Mouse (Mus musculus) 3134 (cell line): ENCODE results near the gene Foxc1.

ENCODE experiments used
- DNase-seq: peaks from one replicate; pipeline ENCODE4 v3.0.0-alpha.2; 2011; ENCODE audit warnings: low spot score; ENCODE audit not compliant: insufficient read length; ENCODE audit errors: extremely low read depth

The Foxc1 gene

DNA sequence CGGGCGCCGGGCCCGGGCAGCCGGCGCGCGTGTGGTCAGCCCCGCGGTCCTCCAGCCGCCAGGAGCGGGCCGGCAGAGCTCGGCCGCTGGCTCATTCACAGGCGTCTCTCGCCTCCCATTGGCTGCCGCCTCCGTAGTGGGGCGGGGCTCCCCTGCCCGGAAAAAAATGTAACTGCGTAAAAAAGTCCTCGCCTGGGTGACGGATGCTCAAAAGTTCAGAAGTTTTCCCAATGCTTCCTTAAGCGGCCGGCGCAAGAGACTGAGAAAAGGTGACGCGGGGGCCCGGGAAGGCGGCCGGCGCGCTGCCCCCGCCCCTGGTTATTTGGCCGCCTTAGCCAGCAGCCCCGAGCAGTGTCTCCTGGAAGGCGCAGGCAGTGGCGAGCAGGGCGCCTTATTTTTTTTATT is at the start of gene Foxc1:
Gene Foxc1, plus strand, starts transcription at position 206 of the 405 bp plus-strand sequence.
- DNase-seq = peak; percentile 96

GRCm38 (mm10) chr13:31760411-31760810 is 46.0 kb upstream of the Foxc1 start:
- no peak for DNase-seq

GRCm38 (mm10) chr13:31761057-31761456 is 45.4 kb upstream of the Foxc1 start:
- DNase-seq = no peak

GRCm38 (mm10) chr13:31764419-31764818 is 42.0 kb upstream of the Foxc1 start:
- no peak for DNase-seq

- no peak for DNase-seq
Measured at GRCm38 (mm10) chr13:31765564-31765963, 40.9 kb upstream of the Foxc1 start.

- no peak for DNase-seq
Measured at GRCm38 (mm10) chr13:31772882-31773281, 33.6 kb upstream of the Foxc1 start.

GRCm38 (mm10) chr13:31775762-31776161 is 30.7 kb upstream of the Foxc1 start:
- no peak for DNase-seq

DNA sequence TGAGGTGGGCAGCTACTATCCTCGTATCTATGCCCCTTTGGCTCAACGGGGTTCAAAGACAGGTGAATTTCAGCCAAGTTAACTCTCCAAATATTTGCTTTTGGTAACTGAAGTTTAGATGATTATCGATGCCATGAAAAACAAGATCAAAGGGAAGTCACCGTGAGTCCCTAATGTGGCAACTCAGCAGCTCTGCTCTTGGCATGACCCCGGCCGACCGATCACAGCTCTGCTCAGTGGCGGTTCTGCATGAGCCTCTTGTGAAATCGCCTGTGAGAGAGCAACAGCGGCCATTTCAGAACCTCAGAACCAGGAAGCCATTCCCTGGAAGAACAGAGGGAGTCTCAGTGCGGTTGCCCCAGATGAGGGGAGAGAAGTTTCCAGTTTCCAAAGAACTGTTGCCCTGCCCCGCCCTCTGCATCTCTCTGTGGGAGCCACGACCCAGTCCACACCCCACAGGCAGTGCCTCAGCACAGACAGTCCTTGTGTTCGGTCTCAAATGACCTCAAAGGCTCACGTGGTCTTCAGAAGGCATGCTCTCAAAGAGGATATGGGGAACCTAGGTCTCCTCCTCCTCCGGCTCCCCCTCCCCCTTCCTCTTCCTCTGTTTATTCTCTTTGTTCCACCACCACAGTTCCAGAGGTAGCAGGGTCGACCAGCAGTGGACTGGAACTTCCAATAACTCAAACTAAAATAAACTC is 27.0 kb upstream of the Foxc1 start:
- DNase-seq = no peak

GRCm38 (mm10) chr13:31780299-31780698 is 26.1 kb upstream of the Foxc1 start:
- no peak for DNase-seq

DNA sequence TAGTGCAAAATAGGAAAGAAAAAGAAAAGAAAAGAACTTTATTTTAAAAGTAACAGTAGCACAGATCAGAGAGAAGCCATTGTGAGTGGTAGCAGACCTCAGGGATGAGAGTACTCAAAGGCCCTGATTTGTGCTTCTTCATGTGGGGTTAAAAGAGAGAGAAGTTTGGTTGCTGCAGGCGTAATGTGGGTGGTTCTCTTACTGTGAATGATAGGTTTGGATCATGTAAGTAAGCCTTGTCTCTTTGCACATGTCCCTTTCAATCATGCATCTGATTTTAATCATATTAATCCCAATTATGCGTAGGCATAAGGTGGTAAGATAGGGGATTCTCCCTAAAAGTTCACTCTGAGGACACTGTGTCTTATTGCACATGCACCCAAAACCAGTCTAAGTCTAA is 24.4 kb upstream of the Foxc1 start:
- DNase-seq = no peak

- no peak for DNase-seq
Measured at GRCm38 (mm10) chr13:31784757-31785156, 21.7 kb upstream of the Foxc1 start.

- peak; percentile 47 for DNase-seq
Measured at GRCm38 (mm10) chr13:31792480-31793132, 13.8 kb upstream of the Foxc1 start.

- DNase-seq = no peak
Measured at GRCm38 (mm10) chr13:31793163-31793562, 13.3 kb upstream of the Foxc1 start.

- no peak for DNase-seq
Measured at GRCm38 (mm10) chr13:31797346-31797745, 9.1 kb upstream of the Foxc1 start.

DNA sequence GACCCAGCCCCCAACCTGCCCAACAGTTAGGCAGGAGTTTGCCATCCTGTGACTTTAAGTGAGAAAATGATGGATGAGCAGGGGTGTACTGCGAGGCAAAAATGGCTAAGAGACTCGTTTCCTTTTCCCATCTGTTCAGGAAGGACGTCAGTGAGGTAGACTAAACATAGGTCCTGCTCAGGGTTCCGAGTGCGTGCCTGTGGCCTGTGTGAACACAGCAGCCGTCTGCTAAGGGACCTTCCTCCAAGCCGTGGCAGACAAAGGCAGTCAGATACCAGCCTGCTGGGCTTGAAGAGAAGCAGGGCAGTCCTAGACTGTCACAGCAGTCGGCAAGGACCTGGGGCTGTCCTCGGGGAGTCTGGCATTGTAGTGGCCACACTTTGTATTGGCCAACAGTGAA is 8.4 kb upstream of the Foxc1 start:
- DNase-seq = no peak

- DNase-seq = peak; percentile 32
Measured at GRCm38 (mm10) chr13:31800581-31801576, 5.6 kb upstream of the Foxc1 start.

DNA sequence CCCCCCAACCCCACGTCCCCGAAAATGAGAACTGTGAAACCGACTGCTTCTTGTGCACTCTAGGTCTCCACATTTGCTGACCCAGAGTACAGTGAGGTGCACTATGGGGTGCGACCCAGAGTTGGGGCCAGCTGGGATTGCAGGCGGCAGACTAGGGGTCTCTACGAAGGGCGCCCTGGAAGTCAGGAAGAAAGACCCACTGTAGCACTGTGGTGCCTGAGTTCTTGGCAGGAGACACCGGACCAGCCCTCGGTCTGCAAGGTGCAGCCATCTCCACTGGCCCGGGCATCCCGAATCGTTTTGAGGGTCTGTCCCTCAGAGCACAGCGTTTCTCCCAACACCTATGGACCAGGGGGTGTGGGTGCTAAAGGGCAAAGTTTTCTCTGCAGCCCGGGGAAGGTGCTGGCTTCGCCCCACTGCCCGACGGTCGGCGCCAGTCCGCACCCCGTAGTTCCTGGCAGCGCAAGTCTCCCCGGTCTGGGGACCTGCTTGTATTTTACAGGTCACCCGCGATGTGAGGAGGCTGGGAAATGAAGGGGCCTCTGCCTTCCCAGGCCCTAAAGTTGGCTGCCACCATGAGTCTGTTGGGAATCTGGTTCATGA is 4.6 kb upstream of the Foxc1 start:
- DNase-seq = no peak

DNA sequence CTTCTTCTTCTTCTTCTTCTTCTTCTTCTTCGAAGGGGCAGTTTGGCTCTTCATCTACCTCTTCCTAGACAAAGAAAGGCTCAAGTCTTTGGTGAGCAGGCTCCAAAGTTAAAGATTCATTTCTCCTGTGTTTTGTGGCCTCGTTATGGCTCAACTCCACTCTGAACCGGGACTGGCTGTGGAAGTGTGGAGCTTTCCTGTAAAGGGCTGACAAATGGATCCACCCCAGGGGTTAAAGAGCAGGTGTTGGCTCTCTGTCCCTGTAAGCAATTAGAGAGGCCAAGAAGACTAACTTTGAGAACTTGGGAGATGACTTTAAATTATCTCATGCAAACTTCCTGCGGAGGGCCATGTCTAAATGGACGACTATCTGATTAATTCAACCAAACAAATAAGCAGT is 4.0 kb upstream of the Foxc1 start:
- DNase-seq = no peak

- no peak for DNase-seq
Measured at GRCm38 (mm10) chr13:31803166-31804093, 3.0 kb upstream of the Foxc1 start.

DNA sequence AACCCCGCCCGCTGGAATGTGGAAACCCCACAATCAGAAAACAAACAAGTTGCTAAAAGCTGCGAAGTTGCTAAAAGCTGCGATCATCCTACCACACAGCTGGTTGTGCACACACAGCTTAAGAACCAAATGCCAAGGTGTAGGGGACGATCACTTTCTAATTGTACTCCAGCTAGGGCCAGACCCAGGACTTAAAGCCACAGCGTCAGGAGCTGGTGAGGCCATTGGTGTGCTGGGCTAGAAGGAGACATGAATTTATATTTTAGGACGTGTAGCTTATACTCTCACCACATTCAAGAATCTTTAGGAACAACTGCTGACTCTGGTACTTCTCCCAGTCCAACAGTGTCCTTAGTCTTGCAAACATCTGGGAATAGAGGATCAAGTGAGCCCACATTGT is 1.9 kb upstream of the Foxc1 start:
- no peak for DNase-seq
